Mouse (Mus musculus) heart, adult 8-10 months (tissue): ENCODE results near the gene A030014E15Rik. TPM values are rescaled to one million over a fixed set of nuclear protein-coding genes. Genes with fewer than 3 reads are reported as not detected.
"Not testable (repeated sequence)": the region's sequence is repeated elsewhere in the genome, so short reads cannot be mapped to it uniquely, and the experiment has no call there.

ENCODE experiments used
- DNase-seq: peaks from one replicate; pipeline ENCODE4 v3.0.0; 2022; ENCODE audit warnings: low spot score
- total RNA-seq, 4 experiments: library from RNA; stranded (reverse); gene quantifications; 2 replicates each; pipeline ENCODE4 v1.2.4; 2022

A030014E15Rik gene
- not detected for total RNA-seq

- DNase-seq, result peak; percentile 13
These were observed at the start of gene A030014E15Rik for GRCm38 (mm10) chr1:82924650-82925049. Gene A030014E15Rik (plus strand): TSS chr1:82924917.

GRCm38 (mm10) chr1:82879172-82879571, 45.5 kb upstream of the A030014E15Rik start:
- no peak for DNase-seq

- DNase-seq, result no peak
These were observed 44.5 kb upstream of the A030014E15Rik start for GRCm38 (mm10) chr1:82880196-82880595.

- no peak for DNase-seq
These were observed 31.4 kb upstream of the A030014E15Rik start for GRCm38 (mm10) chr1:82893269-82893668.

GRCm38 (mm10) chr1:82900567-82900966, 24.1 kb upstream of the A030014E15Rik start:
- DNase-seq, result no peak

- no peak for DNase-seq
These were observed 23.5 kb upstream of the A030014E15Rik start for GRCm38 (mm10) chr1:82901201-82901600.

GRCm38 (mm10) chr1:82905886-82906285, 18.8 kb upstream of the A030014E15Rik start:
- DNase-seq, result no peak

- no peak for DNase-seq
These were observed 11.7 kb upstream of the A030014E15Rik start, which contains the start of gene A030005L19Rik for GRCm38 (mm10) chr1:82913025-82913424. Gene A030005L19Rik (plus strand): TSS chr1:82913325.

GRCm38 (mm10) chr1:82913434-82913833, 11.3 kb upstream of the A030014E15Rik start:
- DNase-seq, result not testable (repeated sequence)

- DNase-seq, result not testable (repeated sequence)
These were observed 5.8 kb downstream of the A030014E15Rik start for GRCm38 (mm10) chr1:82930558-82930957.

- DNase-seq, result not testable (repeated sequence)
These were observed 6.6 kb downstream of the A030014E15Rik start, which contains the start of gene Gm6217 for GRCm38 (mm10) chr1:82931326-82931725. Gene Gm6217 (minus strand): TSS chr1:82931399.

GRCm38 (mm10) chr1:82938666-82939065, 13.9 kb downstream of the A030014E15Rik start:
- DNase-seq, result no peak

GRCm38 (mm10) chr1:82942505-82942904, 17.8 kb downstream of the A030014E15Rik start:
- not testable (repeated sequence) for DNase-seq

- DNase-seq, result not testable (repeated sequence)
These were observed 18.6 kb downstream of the A030014E15Rik start, which contains the start of gene A030003K21Rik for GRCm38 (mm10) chr1:82943295-82943694. Gene A030003K21Rik (minus strand): TSS chr1:82943388.

GRCm38 (mm10) chr1:82946029-82946428, 21.3 kb downstream of the A030014E15Rik start:
- DNase-seq, result not testable (repeated sequence)

- no peak for DNase-seq
These were observed 23.9 kb downstream of the A030014E15Rik start for GRCm38 (mm10) chr1:82948601-82949000.

- not testable (repeated sequence) for DNase-seq
These were observed 31.2 kb downstream of the A030014E15Rik start, which contains the start of gene Gm7544 for GRCm38 (mm10) chr1:82955913-82956312. Gene Gm7544 (minus strand): TSS chr1:82956013.

- DNase-seq, result no peak
These were observed 35.2 kb downstream of the A030014E15Rik start, which contains the start of gene Gm47955 for GRCm38 (mm10) chr1:82959870-82960385. Gene Gm47955 (plus strand): TSS chr1:82960286.

- DNase-seq, result no peak
These were observed 41.7 kb downstream of the A030014E15Rik start for GRCm38 (mm10) chr1:82966413-82966812.

GRCm38 (mm10) chr1:82972046-82972445, 47.3 kb downstream of the A030014E15Rik start:
- peak; percentile 24 for DNase-seq

- DNase-seq, result no peak
These were observed 48.5 kb downstream of the A030014E15Rik start for GRCm38 (mm10) chr1:82973244-82973643.

GRCm38 (mm10) chr1:82973901-82974300, 49.2 kb downstream of the A030014E15Rik start:
- no peak for DNase-seq

- no peak for DNase-seq
These were observed 49.6 kb downstream of the A030014E15Rik start for GRCm38 (mm10) chr1:82974342-82974741.
